Mouse (Mus musculus) cortical plate, adult 2 months (tissue): ENCODE measurements at regions not wholly inside any gene's neighbourhood (a gene's known extent, or its start where the extent isn't known, plus 50 kb on each side); places are given as distances from the start of the nearest gene placed in this dataset.

Experiments
- CTCF ChIP-seq: fragments of 200-500 bp; IDR thresholded peaks from 2 replicates; pipeline ENCODE4 v1.5.1; 2011; ENCODE audit warnings: mild to moderate bottlenecking, control low read depth, low read length; ENCODE audit not compliant: insufficient read depth; ENCODE audit errors: extremely low read depth
- POLR2A ChIP-seq: fragments of 200-500 bp; IDR thresholded peaks from 2 replicates; pipeline ENCODE4 v1.6.1; 2011; ENCODE audit warnings: mild to moderate bottlenecking, low read length, control low read depth; ENCODE audit not compliant: insufficient read depth; ENCODE audit errors: extremely low read depth

- peak; percentile 47 for TF ChIP-seq CTCF
- TF ChIP-seq POLR2A = no peak
Observed at GRCm38 (mm10) chr7:133185931-133186601, 61.9 kb upstream of the Ctbp2 start.
